Mouse (Mus musculus): ENCODE measurements around the gene Fto.

Fto gene

DNA sequence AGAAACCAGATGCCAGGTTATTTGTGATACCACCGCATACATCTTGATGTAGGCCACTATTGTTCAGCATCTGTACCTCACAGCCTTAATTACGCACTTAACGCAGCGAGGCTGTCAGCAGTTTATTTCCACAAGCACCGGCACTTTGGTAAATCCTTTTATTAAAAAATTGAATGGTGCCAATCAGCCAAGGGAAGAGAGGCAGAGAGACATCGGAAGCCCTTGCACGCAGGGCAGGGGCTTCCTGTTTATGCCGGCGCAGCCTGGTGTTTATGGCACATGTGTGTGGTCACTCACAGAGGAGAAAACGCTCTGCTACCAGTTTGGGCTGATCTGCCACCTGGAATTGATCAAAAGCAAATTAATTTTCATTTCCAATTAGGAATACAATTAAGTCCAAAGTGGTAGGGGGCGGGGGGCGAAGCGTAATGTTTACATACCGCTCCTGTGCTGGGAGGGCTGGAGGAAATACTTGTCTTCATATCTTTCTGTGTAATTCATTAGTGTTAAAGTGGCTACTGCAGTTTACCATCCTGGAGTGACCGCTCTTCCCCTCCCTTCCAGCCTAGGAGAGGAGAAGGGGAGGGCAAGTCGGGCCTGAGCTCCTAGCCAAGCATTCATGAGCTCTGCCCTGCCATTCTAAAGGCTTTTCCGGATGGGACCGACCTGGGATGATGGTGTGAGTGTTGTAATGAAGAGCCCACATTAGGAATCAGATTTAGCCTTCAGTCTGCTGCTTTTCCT lies 299.2 kb downstream of the Fto start:
- no peak for DNase-seq (ENCODE audit: low spot score)

GRCm38 (mm10) chr8:91613603-91614002 lies 300.3 kb downstream of the Fto start:
- no peak for DNase-seq (ENCODE audit: low spot score)

DNA sequence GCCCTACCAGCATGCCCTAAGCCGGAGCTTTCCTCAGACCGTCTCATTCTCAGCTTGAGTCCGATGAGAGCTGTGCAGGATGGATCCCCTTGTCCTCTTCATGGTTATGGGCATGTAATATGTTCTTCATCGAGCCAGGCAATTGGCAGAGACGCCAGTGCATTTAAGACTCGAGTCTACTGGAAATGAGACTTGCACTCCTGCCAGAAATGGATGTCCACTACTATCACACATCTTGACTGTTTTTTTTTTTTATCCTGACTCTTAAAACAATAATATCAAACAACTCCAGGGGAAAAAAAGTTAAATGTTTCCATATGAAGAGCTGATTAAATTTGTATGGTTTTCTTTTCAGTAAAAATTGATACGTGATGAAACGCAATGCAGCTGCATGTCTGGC lies 301.9 kb downstream of the Fto start:
- DNase-seq (ENCODE audit: low spot score): no peak

DNA sequence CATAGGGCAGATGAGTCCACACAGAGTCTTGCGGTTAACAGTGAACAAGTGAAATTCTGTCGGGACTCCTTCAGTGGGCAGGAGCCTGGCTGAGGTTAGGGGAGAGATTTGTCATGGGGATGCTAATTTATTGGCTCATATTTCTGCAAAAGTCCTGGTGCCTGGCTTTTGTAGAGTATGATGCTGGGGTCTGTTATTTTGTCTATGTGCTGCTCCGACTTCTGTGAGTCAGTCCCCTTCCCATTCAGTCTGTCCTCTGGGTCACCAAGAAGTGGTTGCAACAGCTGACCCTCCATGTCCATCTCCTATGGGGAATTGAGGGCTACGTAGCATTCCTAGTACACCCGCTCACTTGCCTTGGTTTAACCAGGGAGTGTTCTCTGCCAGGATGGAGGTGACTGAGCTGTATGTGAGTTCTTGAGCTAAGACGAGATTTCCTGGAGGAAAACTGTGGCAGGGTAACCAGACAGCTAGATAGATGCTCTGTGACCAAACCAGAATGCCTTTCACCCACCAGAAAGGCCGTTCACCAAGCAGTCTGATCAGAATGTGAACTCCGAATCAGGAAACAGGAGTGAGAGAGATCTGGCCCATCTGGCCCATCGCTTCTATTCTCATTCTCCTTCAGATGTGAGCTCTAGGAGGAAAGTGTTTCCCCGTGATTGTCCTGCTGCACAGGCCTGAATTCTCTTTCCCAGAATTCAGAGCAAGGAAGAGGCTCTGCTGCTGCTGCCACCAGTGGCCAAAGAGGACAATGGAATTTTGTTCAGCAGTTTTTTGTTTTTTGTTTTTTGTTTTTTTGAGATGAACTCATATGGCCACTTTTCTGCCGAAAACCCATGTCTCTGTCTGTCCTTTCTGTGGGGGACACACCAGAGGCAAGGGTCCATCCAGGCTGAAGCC lies 302.7 kb downstream of the Fto start:
- no peak for DNase-seq (ENCODE audit: low spot score)

- DNase-seq (ENCODE audit: low spot score): no peak
These were observed 304.4 kb downstream of the Fto start for GRCm38 (mm10) chr8:91617772-91618171.

GRCm38 (mm10) chr8:91622757-91623156 lies 309.4 kb downstream of the Fto start:
- no peak for DNase-seq (ENCODE audit: low spot score)

DNA sequence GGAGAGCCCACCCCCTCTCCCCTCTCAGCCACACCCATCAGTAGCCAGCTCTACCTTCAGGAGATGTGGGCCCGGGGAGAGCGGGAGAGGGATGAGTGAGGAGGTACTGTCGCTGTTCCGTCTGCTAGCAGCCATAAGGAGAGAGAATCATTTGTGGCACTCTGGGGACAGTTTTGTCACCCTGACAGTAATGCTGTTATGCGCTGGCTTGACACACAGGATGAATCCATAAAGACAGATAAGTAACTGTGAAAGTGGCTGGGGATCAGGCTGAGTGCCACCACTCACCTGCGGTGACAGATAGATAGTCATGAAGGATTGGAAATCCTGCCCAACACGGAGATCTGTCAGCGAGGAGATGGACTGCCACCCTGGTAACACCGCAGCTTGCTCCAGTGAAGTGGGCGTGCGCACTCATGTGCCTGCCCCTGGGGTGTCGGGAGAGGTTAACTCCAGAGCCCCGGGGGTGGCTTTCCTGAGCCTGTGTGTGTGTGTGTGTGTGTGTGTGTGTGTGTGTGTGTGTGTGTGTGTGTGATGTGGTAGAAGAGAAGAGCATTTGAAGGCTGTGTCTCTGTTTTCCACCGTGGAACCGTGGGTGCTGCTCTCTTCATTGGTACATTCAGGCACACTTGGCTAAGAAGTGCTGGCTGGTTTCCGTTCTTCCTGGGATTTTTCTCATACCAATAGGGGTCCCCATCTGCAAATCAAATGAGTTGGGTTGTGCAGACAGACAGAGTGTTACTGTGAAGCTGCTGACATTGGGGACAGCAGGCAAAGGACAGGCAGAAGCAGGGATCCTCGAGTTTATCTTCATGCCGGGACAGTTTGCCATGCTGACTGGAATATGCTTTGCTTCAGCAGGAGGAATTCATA lies 312.6 kb downstream of the Fto start:
- DNase-seq (ENCODE audit: low spot score): no peak

DNA sequence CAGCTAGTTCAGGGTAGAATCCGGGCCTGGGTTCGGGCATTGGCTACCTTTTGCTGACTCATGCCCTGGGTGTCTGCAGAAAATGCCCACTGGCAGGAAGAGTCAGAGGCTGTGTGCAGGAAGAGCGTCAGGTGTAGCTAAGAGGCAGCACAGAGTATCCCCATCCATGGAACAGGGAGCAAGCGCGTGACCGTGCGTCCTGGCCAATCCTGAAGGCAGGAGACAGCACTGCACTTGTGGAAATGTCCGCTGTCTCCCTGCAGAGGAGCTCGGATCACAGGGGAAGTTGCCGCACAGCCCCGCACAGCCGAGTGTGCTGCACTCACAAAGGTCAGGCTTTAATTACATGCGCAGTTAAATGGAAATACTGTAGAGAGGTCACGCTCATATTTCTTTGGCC lies 316.3 kb downstream of the Fto start:
- no peak for DNase-seq (ENCODE audit: low spot score)

DNA sequence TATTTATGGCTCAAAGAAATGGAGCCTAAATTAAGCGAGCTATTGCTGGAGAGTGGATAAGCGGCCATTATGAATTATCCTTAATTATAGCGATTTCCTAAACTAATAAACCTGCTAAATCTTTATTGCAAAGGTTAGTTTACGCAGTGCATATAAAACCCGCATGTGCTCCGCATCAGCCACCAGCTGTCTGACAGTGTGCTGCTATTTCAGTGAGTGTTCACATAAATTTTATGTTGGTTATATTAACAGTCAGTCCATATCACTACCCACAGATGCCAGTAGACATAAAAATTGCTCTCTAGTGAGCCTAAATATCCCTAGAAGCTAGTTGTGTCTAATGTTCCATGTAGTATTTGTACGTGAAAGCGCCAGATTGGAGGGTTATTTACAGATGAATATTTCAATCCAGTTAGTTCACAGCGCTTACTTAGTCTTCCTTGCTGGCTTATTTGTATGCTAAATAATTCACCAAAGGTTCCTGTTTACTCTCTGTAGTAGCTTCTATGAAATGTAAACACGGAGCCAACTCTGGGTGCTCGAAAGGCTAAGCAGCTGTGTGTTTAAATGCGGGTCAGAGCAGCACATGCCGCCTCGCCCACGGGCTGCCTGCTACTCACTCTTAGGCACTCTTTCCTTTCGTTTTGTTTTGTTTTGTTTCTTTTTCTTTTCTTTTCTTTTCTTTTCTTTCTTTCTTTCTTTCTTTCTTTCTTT lies 317.2 kb downstream of the Fto start:
- no peak for DNase-seq (ENCODE audit: low spot score)

GRCm38 (mm10) chr8:91632411-91632810 lies 319.1 kb downstream of the Fto start:
- no peak for DNase-seq (ENCODE audit: low spot score)

DNA sequence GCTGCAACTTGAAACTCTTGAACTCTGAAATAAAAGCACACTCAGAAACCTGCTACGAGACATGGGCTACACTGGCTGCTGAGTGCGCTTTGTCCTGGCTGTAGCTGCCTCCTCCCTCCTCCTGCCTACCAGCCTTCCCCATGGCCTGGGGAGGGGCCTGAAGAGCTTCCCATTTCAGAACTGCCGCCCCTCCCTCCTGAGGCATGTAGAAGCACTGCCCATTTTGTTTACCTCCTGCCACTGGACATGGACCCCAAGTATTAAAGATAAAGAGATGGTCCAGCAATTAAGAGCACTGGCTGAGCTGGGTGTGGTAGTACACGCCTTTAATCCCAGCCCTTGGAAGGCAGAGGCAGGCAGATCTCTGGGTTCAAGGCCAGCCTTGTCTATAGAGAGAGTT lies 322.1 kb downstream of the Fto start:
- DNase-seq (ENCODE audit: low spot score): no peak

DNA sequence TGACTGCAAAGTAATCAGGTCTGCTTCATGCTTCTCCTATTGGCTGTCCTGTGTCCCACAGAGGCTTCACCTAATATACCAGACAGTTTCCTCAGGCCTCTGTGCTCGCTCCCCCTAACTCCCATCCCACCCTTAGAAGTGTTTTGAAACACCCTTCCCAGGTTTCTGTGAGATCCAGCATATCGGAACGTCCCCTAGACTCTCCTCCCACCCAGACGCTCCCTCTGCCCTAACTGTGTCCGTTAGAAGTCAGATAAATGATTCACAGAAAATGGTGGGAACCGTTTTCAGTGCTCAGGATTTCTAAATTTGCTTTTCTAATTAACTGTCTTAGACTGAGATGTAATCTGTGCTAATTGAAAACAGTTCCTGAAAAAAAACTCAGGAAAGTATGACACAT lies 323.6 kb downstream of the Fto start:
- DNase-seq (ENCODE audit: low spot score): no peak

DNA sequence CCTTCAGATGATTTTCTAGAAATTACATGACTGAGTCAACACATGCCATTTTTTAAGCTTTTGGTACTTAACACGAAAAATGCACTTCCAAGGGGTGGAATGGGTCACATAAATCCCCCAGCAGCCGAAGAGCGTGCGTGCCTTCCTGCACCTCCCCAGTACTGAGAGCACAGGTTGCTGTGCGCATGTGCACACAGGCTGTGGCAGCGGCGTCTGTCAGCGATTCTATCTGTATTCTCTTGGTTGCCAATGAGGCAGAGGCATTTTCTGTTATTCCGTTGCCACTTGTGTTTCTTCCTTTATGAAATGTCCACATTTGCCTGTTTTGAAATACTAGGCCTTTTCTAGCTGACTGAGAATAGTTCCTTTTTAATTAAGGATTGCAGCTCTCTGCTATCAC lies 324.4 kb downstream of the Fto start:
- DNase-seq (ENCODE audit: low spot score): no peak

DNA sequence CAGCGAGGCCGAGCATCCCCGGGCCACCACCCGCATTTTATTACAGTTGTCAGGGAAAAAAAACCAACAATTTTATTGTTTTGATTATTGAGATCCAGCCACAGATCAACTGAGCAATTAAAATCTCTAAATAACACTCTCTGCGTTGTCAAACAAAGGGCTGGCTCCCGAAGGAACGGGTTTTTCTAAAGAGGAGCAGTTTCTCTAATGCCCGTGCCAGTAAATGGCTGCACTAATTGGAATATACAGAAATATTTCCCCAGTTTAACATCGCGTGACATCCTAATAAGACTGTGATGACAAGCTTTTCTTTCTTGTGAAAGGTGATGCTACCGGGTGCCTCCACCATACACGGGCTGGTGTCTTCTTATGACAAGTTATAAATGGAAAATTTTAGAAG lies 324.9 kb downstream of the Fto start:
- DNase-seq (ENCODE audit: low spot score): no peak

DNA sequence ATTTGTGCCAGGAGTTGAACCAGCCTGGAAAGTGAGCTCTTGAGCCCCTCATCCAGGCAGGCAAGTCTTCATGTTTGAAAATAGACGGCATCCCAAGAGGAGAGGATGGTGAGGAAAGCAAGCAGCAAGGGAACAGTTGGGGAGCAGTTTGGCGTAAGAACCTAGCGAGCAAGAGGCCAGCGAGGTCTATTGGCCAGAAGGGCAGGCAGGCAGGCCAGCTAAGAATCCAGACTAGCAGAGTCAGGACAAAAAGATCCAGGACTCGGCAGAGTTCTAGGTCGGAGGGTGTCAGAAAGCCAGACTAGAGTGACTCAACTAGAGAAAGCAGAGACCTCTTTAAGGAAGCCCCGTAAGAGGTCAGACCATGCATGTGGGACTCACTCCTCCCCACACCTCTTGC lies 327.1 kb downstream of the Fto start:
- peak; percentile 9 for DNase-seq (ENCODE audit: low spot score)

GRCm38 (mm10) chr8:91645484-91645883 lies 332.2 kb downstream of the Fto start:
- DNase-seq (ENCODE audit: low spot score): no peak

GRCm38 (mm10) chr8:91647959-91648358 lies 334.6 kb downstream of the Fto start:
- DNase-seq (ENCODE audit: low spot score): no peak

- no peak for DNase-seq (ENCODE audit: low spot score)
These were observed 335.5 kb downstream of the Fto start for GRCm38 (mm10) chr8:91648776-91649175.

DNA sequence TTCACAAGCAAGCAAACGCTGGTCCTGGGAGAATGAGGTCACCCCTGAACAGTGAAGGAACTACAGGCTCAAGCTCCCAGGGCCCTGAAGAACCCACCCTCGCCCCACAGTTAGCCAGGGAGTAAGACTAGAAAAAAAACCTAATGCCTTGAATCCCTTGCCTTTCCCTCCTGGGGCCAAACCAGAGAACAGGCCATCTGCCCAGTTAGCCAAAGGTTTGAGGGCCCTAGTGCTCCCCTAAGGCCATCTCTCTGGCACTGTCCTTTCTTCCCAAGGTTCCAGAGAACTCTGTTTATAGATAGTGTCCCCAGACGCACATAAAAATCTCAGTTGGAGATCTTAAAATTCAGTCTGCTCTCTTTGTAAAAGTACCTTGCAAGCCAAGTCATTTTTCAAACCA lies 340.2 kb downstream of the Fto start:
- DNase-seq (ENCODE audit: low spot score): peak; percentile 15

- no peak for DNase-seq (ENCODE audit: low spot score)
These were observed 344.1 kb downstream of the Fto start for GRCm38 (mm10) chr8:91657381-91657780.

DNA sequence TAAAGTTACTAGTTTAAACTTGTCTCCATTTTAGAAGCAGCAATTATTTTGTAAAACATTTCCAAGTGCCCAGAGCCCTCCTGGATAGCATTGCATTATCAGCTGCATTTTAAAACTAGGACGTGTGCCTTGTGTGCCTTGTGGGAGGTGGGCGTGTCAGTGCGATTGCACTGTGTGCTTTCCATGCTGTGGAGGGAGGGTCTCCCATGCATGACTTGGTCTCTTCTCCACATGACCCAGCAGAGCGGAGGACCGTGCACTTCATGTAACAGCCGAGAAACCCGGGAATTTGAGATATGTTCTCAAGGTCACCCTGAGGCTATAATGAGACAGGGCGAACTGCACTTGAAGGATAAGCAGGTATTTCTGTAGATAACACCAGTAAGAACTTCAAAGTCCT lies 347.6 kb downstream of the Fto start:
- DNase-seq (ENCODE audit: low spot score): no peak

Data from adipocyte (in vitro differentiated cells).